Mouse (Mus musculus) fat pad, adult 2 months (tissue): ENCODE results near the gene Nenf.

ENCODE experiments used
- DNase-seq: peaks from one replicate; pipeline ENCODE4 v3.0.0-alpha.2; 2011; ENCODE audit warnings: low read depth, low spot score; ENCODE audit errors: extremely low read depth

Nenf gene

GRCm38 (mm10) chr1:191317591-191318196 is at the start of gene Nenf:
Gene Nenf (minus strand): TSS chr1:191318194.
- no peak for DNase-seq

- DNase-seq = no peak
Measured at GRCm38 (mm10) chr1:191364477-191364876, 46.5 kb upstream of the Nenf start.

GRCm38 (mm10) chr1:191362412-191362811 is 44.4 kb upstream of the Nenf start:
- DNase-seq = no peak

- DNase-seq = no peak
Measured at GRCm38 (mm10) chr1:191359478-191359877, 41.5 kb upstream of the Nenf start.

- DNase-seq = no peak
Measured at GRCm38 (mm10) chr1:191356936-191357335, 38.9 kb upstream of the Nenf start.

- DNase-seq = no peak
Measured at GRCm38 (mm10) chr1:191353836-191354235, 35.8 kb upstream of the Nenf start.

- DNase-seq = no peak
Measured at GRCm38 (mm10) chr1:191352786-191353488, 34.9 kb upstream of the Nenf start.

GRCm38 (mm10) chr1:191350355-191350754 is 32.4 kb upstream of the Nenf start:
- no peak for DNase-seq

- no peak for DNase-seq
Measured at GRCm38 (mm10) chr1:191349486-191350037, 31.6 kb upstream of the Nenf start.

GRCm38 (mm10) chr1:191348996-191349395 is 31.0 kb upstream of the Nenf start:
- DNase-seq = no peak

- DNase-seq = no peak
Measured at GRCm38 (mm10) chr1:191348592-191348991, 30.6 kb upstream of the Nenf start.

GRCm38 (mm10) chr1:191347602-191348001 is 29.6 kb upstream of the Nenf start:
- no peak for DNase-seq

- DNase-seq = no peak
Measured at GRCm38 (mm10) chr1:191340530-191340929, 22.5 kb upstream of the Nenf start.

GRCm38 (mm10) chr1:191339876-191340275 is 21.9 kb upstream of the Nenf start:
- peak; percentile 70 for DNase-seq

- no peak for DNase-seq
Measured at GRCm38 (mm10) chr1:191334500-191334899, 16.5 kb upstream of the Nenf start.

GRCm38 (mm10) chr1:191330356-191330755 is 12.4 kb upstream of the Nenf start:
- no peak for DNase-seq

GRCm38 (mm10) chr1:191328019-191328441 is 10.0 kb upstream of the Nenf start:
- DNase-seq = no peak

- DNase-seq = no peak
Measured at GRCm38 (mm10) chr1:191327258-191327657, 9.3 kb upstream of the Nenf start.

GRCm38 (mm10) chr1:191326233-191326882 is 8.4 kb upstream of the Nenf start:
- no peak for DNase-seq

GRCm38 (mm10) chr1:191325726-191326232 is 7.8 kb upstream of the Nenf start, which contains the start of gene Tmem206:
Gene Tmem206 (plus strand): TSS chr1:191325912.
- DNase-seq = no peak

GRCm38 (mm10) chr1:191324733-191325590 is 7.0 kb upstream of the Nenf start:
- DNase-seq = no peak
